Comparison of ENCODE assay signal across 9 mouse cellular contexts in the genomic region with DNA sequence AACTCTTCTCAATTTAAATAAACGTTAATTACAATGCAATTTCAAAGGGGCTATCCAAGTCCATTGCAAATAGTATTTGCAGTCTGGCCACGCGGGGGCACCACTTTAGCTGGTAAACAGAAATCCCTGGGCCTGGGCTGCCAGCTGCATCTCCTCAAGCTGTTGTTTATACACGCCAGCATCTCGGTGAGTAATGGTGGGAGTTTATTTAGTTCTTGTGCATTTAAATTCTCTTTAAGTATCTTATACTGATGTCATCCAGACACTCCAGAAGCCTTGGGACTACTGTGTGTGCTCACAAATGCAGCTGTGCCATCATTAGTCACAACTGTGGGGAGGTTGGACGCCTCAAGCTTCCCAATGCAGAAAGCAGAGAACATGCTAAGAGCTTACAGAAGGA. TPM values are rescaled to one million over a fixed set of nuclear protein-coding genes. Genes with fewer than 3 reads are reported as not detected.
DNase-seq lines count a peak whose midpoint lies in the region; ATAC-seq and TF ChIP-seq lines count a peak whose summit lies in the region.
"Had no signal": no experiment of that assay in that cellular context is flagged by ENCODE, and none has a peak within 500 bp of the region (broad histone marks: within the 10 kb centered on the region; RNA-seq: fewer than 3 reads in every experiment).

No protein-coding gene starts in this region.

- no peaks in the 10 kb centered on the region for H3K27me3 ChIP-seq in heart, embryonic 11.5 days (ENCODE audit: control insufficient read depth, insufficient read depth, low read length)
- no peaks in the 10 kb centered on the region for H3K27me3 ChIP-seq in cerebellum, adult 2 months (ENCODE audit: control insufficient read depth, insufficient read depth, low read length)
- no peaks in the 10 kb centered on the region for H3K27me3 ChIP-seq in intestine, embryonic 15.5 days (replicated peaks)
- H3K27me3 ChIP-seq in stomach, embryonic 16.5 days (ENCODE audit: control insufficient read depth, insufficient read depth, low read length) = no peaks in the 10 kb centered on the region
- H3K27me3 ChIP-seq: liver, embryonic 15.5 days had no signal

- peak; percentile 60 for TF ChIP-seq CTCF in cerebellum, adult 2 months (IDR thresholded peaks at IDR 0.05; ENCODE audit: borderline replicate concordance, insufficient read depth, low read depth, low read length)
- peak; percentile 73 for TF ChIP-seq CTCF in left cerebral cortex, adult 2 months (IDR thresholded peaks at IDR 0.05)

- H3K4me2 ChIP-seq in heart, embryonic 11.5 days = no peak overlapping the region
- no peak overlapping the region for H3K4me2 ChIP-seq in intestine, embryonic 15.5 days (replicated peaks)
- H3K4me2 ChIP-seq in stomach, embryonic 16.5 days (ENCODE audit: low read depth, low read length) = no peak overlapping the region
- H3K4me2 ChIP-seq: liver, embryonic 15.5 days had no signal

- ATAC-seq in heart, embryonic 11.5 days (replicated peaks; ENCODE audit: insufficient number of reproducible peaks, low FRiP score, low TSS enrichment) = no peak
- peak; percentile 75 for ATAC-seq in intestine, embryonic 15.5 days
- ATAC-seq in stomach, embryonic 16.5 days (ENCODE audit: insufficient read depth, low FRiP score) = peak; percentile 78

- H3K4me1 ChIP-seq in heart, embryonic 11.5 days (ENCODE audit: control insufficient read depth, insufficient read depth, low read length) = no peaks in the 10 kb centered on the region
- H3K4me1 ChIP-seq in cerebellum, adult 2 months (ENCODE audit: control insufficient read depth, insufficient read depth, low read length) = peaks cover 4% of the 10 kb centered on the region; the same call in 1 of the 2 replicates
- H3K4me1 ChIP-seq in intestine, embryonic 15.5 days (replicated peaks) = 0 out of 2 replicates have a peak, but pooled peaks cover 3% of the 10 kb centered on the region
- no peaks in the 10 kb centered on the region for H3K4me1 ChIP-seq in stomach, embryonic 16.5 days (ENCODE audit: control insufficient read depth, insufficient read depth, low read length)

- no peak overlapping the region for H3K27ac ChIP-seq in heart, embryonic 11.5 days (ENCODE audit: low read depth, low read length)
- H3K27ac ChIP-seq in cerebellum, adult 2 months (ENCODE audit: insufficient read depth, low read length) = no peak overlapping the region
- peak overlapping the region; percentile 49 for H3K27ac ChIP-seq in intestine, embryonic 15.5 days
- H3K27ac ChIP-seq in left cerebral cortex, adult 2 months = peak overlapping the region; percentile 10; the same call in 1 of the 2 replicates
- H3K27ac ChIP-seq in stomach, embryonic 16.5 days (ENCODE audit: low read length) = no peak overlapping the region
- H3K27ac ChIP-seq: liver, embryonic 15.5 days had no signal

- H3K36me3 ChIP-seq in heart, embryonic 11.5 days (ENCODE audit: control insufficient read depth, insufficient read depth, low read length) = no peaks in the 10 kb centered on the region
- H3K36me3 ChIP-seq in intestine, embryonic 15.5 days = no peaks in the 10 kb centered on the region
- H3K36me3 ChIP-seq in stomach, embryonic 16.5 days (ENCODE audit: control insufficient read depth, insufficient read depth, low read length) = no peaks in the 10 kb centered on the region
- H3K36me3 ChIP-seq: liver, embryonic 15.5 days had no signal

- no peaks in the 10 kb centered on the region for H3K9me3 ChIP-seq in heart, embryonic 11.5 days (replicated peaks; ENCODE audit: control insufficient read depth, low read length)
- H3K9me3 ChIP-seq in intestine, embryonic 15.5 days = no peaks in the 10 kb centered on the region
- no peaks in the 10 kb centered on the region for H3K9me3 ChIP-seq in stomach, embryonic 16.5 days (replicated peaks; ENCODE audit: control insufficient read depth, low read length)
- H3K9me3 ChIP-seq: liver, embryonic 15.5 days had no signal

- H3K9ac ChIP-seq in heart, embryonic 11.5 days (ENCODE audit: low read depth, low read length) = no peak overlapping the region
- H3K9ac ChIP-seq in intestine, embryonic 15.5 days = no peak overlapping the region
- H3K9ac ChIP-seq in stomach, embryonic 16.5 days (ENCODE audit: low read length) = no peak overlapping the region
- H3K9ac ChIP-seq: liver, embryonic 15.5 days had no signal

- peak; percentile 73 to 81 for DNase-seq in heart, adult 18-20 months
- DNase-seq in cerebellum, adult 2 months = peak; percentile 60 to 65
- DNase-seq in frontal cortex, adult 2 months (ENCODE audit: extremely low spot score in 1 of 2, low spot score in 1 of 2) = peak; percentile 51 to 75
- peak; percentile 63 to 72 for DNase-seq in left cerebral cortex, adult 2 months (ENCODE audit: extremely low spot score in 1 of 2, low spot score in 2 of 2)
- DNase-seq in mesoderm, embryonic 11.5 days (ENCODE audit: low read depth, low spot score) = peak; percentile 49

- no peak for TF ChIP-seq POLR2A in cerebellum, adult 2 months (IDR thresholded peaks at IDR 0.05; ENCODE audit: borderline replicate concordance, insufficient read depth, low read length)

- intact Hi-C loops in left cerebral cortex, adult 2 months (cut with DNase I) = loop anchor here (1.0 to 5.0 kb wide), 3 partner anchors 80 to 390 kb away; partner anchors contain the start of gene Coa7

- 21% methylated on average over 6 of the region's 6 CpGs for WGBS in heart, embryonic 11.5 days (ENCODE audit: insufficient replicate concordance)
- 19% methylated on average over 6 of the region's 6 CpGs for WGBS in cerebellum, adult 2 months
- 14% methylated on average over 6 of the region's 6 CpGs for whole genome bisulfite sequencing in intestine, embryonic 15.5 days
- 14% methylated on average over 6 of the region's 6 CpGs for WGBS in stomach, embryonic 16.5 days

- no peak overlapping the region for H3K4me3 ChIP-seq in heart, embryonic 11.5 days (ENCODE audit: low read depth, low read length)
- H3K4me3 ChIP-seq in cerebellum, adult 2 months (replicated peaks; ENCODE audit: insufficient read depth, low read depth, low read length) = no peak overlapping the region
- H3K4me3 ChIP-seq in intestine, embryonic 15.5 days (replicated peaks) = no peak overlapping the region
- no peak overlapping the region for H3K4me3 ChIP-seq in left cerebral cortex, adult 2 months
- no peak overlapping the region for H3K4me3 ChIP-seq in stomach, embryonic 16.5 days (replicated peaks; ENCODE audit: low read length)
- H3K4me3 ChIP-seq: liver, embryonic 15.5 days had no signal

RNA-seq across cellular contexts. Expression of gene Cpt2, which starts 13.9 kb away (rescaled TPM):
- total RNA-seq in heart, adult 18-20 months (2021) = 100 to 1,000 TPM; 298 to 310 TPM
- polyA plus RNA-seq in heart, embryonic 11.5 days (2014; fragmentation: Nextera tagmentation; extraction: Ambion mirVana) = 58.2 and 66.2 TPM in 2 replicates
- 15.4 and 16.2 TPM in 2 replicates for polyA plus RNA-seq in cerebellum, adult 2 months (2012; rRNA removed)
- polyA plus RNA-seq in frontal cortex, adult 2 months (2012; rRNA removed) = 9.3 and 9.9 TPM in 2 replicates
- polyA plus RNA-seq in intestine, embryonic 15.5 days (2015; fragmentation: Nextera tagmentation; extraction: Ambion mirVana) = 106 TPM in 2 replicates
- total RNA-seq in left cerebral cortex, adult 2 months (2021) = 1 to 10 TPM; 4.3 to 7.6 TPM
- 54.6 and 64.2 TPM in 2 replicates for polyA plus RNA-seq in stomach, embryonic 16.5 days (2015; fragmentation: Nextera tagmentation; extraction: Ambion mirVana)

RNA-seq across cellular contexts. Expression of gene Slc1a7, which starts 30.8 kb away (rescaled TPM):
- under 1 TPM in 1 of 2 experiments, not detected in 1; 0.10 TPM for total RNA-seq in heart, adult 18-20 months (2021)
- polyA plus RNA-seq in heart, embryonic 11.5 days (2014; fragmentation: Nextera tagmentation; extraction: Ambion mirVana) = not detected in 2 replicates
- polyA plus RNA-seq in cerebellum, adult 2 months (2012; rRNA removed) = 0.10 TPM in 1 of 2 replicates, not detected in the other
- 0.10 and 0.11 TPM in 2 replicates for polyA plus RNA-seq in frontal cortex, adult 2 months (2012; rRNA removed)
- 0.11 and 0.15 TPM in 2 replicates for polyA plus RNA-seq in intestine, embryonic 15.5 days (2015; fragmentation: Nextera tagmentation; extraction: Ambion mirVana)
- under 1 TPM; 0.43 to 0.94 TPM for total RNA-seq in left cerebral cortex, adult 2 months (2021)
- polyA plus RNA-seq in stomach, embryonic 16.5 days (2015; fragmentation: Nextera tagmentation; extraction: Ambion mirVana) = 0.17 and 0.31 TPM in 2 replicates
- polyA plus RNA-seq: liver, embryonic 15.5 days had no signal

RNA-seq across cellular contexts. Expression of gene 0610037L13Rik, which starts 47.7 kb away (rescaled TPM):
- 10 to 100 TPM; 47.0 to 59.4 TPM for total RNA-seq in heart, adult 18-20 months (2021)
- polyA plus RNA-seq in heart, embryonic 11.5 days (2014; fragmentation: Nextera tagmentation; extraction: Ambion mirVana) = 104 and 106 TPM in 2 replicates
- polyA plus RNA-seq in cerebellum, adult 2 months (2012; rRNA removed) = 129 and 137 TPM in 2 replicates
- 166 and 176 TPM in 2 replicates for polyA plus RNA-seq in frontal cortex, adult 2 months (2012; rRNA removed)
- 106 and 109 TPM in 2 replicates for polyA plus RNA-seq in intestine, embryonic 15.5 days (2015; fragmentation: Nextera tagmentation; extraction: Ambion mirVana)
- 10 to 100 TPM; 56.6 to 62.9 TPM for total RNA-seq in left cerebral cortex, adult 2 months (2021)
- 94.2 and 119 TPM in 2 replicates for polyA plus RNA-seq in stomach, embryonic 16.5 days (2015; fragmentation: Nextera tagmentation; extraction: Ambion mirVana)

RNA-seq across cellular contexts. Expression of gene Magoh, which starts 57.8 kb away (rescaled TPM):
- total RNA-seq in heart, adult 18-20 months (2021) = 10 to 100 TPM; 43.6 to 46.4 TPM
- polyA plus RNA-seq in heart, embryonic 11.5 days (2014; fragmentation: Nextera tagmentation; extraction: Ambion mirVana) = 112 and 123 TPM in 2 replicates
- polyA plus RNA-seq in cerebellum, adult 2 months (2012; rRNA removed) = 58.7 and 64.4 TPM in 2 replicates
- polyA plus RNA-seq in frontal cortex, adult 2 months (2012; rRNA removed) = 48.9 and 53.2 TPM in 2 replicates
- polyA plus RNA-seq in intestine, embryonic 15.5 days (2015; fragmentation: Nextera tagmentation; extraction: Ambion mirVana) = 160 and 194 TPM in 2 replicates
- 10 to 100 TPM; 33.9 to 41.7 TPM for total RNA-seq in left cerebral cortex, adult 2 months (2021)
- polyA plus RNA-seq in stomach, embryonic 16.5 days (2015; fragmentation: Nextera tagmentation; extraction: Ambion mirVana) = 133 and 154 TPM in 2 replicates

Comparison
In these comparisons a context has a peak if more than half of its experiments do, and no peak if none do; other contexts are left out.
1. H3K27ac ChIP-seq: peak in intestine, embryonic 15.5 days (single experiment) and left cerebral cortex, adult 2 months (single experiment); none in heart, embryonic 11.5 days (single experiment), cerebellum, adult 2 months (single experiment) and stomach, embryonic 16.5 days (single experiment).
2. Peak in every context shown above with its lines, with median percentiles within 50 percentile points of each other: DNase-seq.